Mouse (Mus musculus) gastrocnemius, adult 18-20 months (tissue): Measurements from ENCODE around the gene Sri. TPM values are rescaled to one million over a fixed set of nuclear protein-coding genes. Genes with fewer than 3 reads are reported as not detected.

Experiments used
- DNase-seq: peaks from one replicate; pipeline ENCODE4 v3.0.0; 2021; ENCODE audit warnings: low spot score
- total RNA-seq, 2 experiments: library from RNA; stranded (reverse); gene quantifications; 2 replicates each; pipeline ENCODE4 v1.2.3; 2021

Sri gene
- total RNA-seq, 2 experiments from 2014 or later = 11.3 to 18.0 TPM

- no peak for DNase-seq
Observed at GRCm38 (mm10) chr5:8095689-8096088, 49.8 kb downstream of the Sri start.

GRCm38 (mm10) chr5:8111691-8112090, 65.8 kb downstream of the Sri start:
- DNase-seq = no peak

- DNase-seq = no peak
Observed at GRCm38 (mm10) chr5:8112246-8112645, 66.4 kb downstream of the Sri start.

GRCm38 (mm10) chr5:8116561-8117168, 70.8 kb downstream of the Sri start:
- DNase-seq = no peak

Other genes with a start within 250 kb of the Sri start
- gene Steap4, start 85.6 kb upstream of the Sri start, total RNA-seq = 10 to 100 TPM; 16.0 to 20.6 TPM